Mouse (Mus musculus) thymus, postnatal 25 days (tissue): ENCODE measurements around the gene Slc22a20.

Experiments used
- DNase-seq: peaks from one replicate; pipeline ENCODE4 v3.0.0; 2022

Slc22a20 gene

DNA sequence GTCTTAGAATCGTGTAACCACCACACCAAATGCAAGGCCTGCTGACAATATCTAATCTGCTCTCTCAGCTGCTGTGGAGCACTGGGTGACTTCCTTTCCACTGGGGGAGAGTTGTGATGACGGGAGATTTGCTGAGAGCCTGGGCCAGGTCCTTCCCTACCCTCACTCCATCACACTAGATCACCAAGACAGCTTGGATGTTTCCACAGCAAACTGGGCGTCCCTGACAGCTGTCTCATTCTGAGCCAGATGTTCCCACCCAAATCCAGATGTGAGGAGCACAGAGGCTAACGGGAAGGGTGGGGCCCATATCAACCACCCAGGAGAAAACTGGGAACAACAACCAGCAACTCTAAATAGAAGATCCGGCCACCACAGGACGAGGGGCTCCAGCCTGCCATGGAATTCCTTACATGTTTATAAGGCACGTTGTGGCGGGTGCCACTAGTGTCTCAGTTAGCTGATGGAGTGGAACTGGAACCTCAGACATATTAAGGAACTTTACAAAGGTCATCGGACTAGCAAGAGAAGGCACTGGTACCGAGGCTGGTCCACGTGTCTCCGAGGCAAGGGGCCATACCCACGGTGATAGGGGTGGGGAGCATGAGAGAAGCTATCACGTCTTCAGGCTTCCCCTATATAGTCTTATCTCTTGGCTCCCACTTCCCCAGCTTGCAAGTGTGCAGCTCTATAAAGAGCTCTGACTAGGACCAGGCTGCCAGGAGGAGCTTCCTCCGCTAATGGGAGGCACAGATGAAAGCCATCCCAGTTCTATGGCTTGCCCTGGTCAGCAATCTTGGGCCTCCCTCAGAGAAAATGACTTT lies 63.6 kb downstream of the Slc22a20 start:
- no peak for DNase-seq

DNA sequence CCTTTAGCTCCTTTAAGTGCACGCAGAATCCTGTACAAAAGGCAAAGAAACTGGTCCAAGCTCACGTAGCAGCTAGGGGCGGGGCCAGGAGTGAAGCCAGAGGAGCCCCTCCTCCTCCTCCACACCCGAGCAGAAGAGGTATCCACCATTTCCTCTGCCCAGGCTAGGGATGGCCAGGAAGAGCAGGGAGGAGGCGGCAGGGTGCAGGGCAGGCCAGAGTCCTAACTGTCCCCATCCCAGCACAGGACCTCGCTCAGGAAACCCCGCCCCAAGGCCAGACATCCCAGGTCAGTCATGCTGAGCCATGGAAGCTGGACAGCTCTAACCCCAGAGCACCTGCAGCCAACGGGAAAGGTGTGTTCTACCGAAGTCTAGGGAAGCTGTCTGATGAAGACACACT lies 64.2 kb downstream of the Slc22a20 start:
- no peak for DNase-seq
